Mouse (Mus musculus): ENCODE data around the gene Ccdc27.

Gene Ccdc27

DNA sequence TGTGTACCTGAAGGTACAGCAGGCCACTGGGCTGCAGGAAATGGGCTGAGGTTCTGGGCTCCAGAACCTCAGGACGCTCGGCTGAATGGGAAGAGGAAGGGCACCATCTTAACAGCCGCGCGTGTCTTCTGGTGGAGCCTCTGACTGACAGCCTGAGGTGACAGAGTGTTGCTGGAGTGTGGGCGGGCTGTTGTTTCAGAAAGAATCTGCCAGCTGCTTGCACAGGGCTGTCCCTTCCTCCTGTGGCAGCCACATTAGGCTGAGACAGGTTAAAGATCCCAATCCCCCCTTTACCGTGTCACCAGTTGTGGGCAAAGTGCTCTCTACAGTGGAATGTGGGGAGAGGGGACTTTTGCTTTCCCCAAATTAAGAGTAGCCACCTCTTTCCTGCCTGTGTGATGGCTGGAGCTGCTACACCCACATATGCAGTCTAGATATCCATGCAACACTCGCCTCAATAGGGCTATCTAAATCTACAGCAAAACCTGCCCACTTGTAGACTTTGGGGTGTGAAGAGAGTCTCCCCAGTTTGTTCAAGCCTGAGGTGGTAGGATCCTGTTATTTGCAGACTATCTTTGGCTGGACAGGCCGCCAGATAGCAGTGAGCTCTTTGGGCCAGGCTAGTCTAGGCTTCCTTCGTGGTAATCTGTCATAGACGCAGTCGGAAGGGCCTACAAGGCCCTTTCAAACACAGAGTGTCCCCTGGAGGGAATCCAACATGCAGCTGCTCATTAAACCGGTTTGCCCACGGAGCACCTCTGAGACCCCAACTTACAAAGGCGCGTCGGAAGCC lies 17.6 kb downstream of the Ccdc27 start:
- DNase-seq (ENCODE audit: low spot score), result peak; percentile 40

DNA sequence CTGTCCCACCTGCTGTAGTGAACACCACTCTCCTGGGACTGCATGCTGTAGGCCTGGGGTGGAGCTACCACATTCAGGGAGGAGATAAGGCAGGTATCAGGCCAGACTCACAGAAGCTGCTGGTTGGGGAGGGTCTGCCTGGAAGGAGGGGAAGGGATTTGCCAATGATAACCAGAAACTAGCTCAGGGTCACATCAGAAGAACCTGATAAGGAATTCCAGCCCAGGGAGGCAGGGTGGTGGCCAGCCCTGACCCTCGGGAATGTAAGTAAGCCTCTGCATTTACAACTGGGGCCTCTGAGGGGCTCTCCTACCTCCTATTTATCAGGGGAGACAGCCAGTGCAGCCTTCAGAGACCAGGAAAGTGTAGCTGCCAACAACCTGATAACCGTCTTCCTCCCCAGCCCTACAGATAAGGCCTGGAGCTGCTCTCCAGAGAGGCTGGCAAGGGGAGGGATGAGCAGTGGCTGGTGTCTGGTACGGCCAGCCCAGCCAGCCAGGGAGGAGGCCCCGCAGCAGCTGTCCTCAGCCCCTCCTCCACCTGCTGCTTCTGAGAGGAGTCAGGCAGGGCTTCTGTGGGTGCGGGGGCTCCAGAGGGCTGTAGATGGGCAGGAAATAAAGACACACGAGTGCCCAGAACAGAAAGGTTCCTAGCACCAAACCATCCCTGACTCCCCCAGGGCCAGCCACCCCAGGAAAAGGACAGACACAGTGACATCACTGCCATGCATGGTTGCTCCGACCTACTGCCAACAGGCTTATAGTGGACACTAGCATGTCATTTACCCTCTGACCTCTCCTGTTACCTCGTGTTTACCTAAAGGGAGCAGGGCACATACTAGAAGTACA lies 18.5 kb downstream of the Ccdc27 start:
- peak; percentile 78 for DNase-seq (ENCODE audit: low spot score)

DNA sequence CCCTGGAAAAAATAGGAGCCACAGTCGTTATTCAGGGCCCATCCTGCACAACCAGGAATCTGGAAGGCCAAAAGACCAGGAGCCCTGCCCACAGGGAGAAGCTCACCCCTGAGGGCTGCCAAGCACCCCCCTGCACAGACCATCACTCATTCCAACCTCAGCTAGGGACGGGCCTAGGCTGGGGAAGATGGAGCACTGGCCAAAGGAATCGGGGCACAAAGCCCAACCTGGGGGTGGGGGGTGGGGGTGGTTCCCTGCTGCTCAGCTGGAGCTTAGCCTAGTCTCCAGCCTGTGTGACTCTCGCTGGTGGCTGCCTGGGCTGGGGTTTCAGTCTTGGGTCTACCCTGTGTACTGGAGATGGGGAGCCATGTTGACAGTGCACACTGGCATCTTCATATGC lies 19.6 kb downstream of the Ccdc27 start:
- no peak for DNase-seq (ENCODE audit: low spot score)

DNA sequence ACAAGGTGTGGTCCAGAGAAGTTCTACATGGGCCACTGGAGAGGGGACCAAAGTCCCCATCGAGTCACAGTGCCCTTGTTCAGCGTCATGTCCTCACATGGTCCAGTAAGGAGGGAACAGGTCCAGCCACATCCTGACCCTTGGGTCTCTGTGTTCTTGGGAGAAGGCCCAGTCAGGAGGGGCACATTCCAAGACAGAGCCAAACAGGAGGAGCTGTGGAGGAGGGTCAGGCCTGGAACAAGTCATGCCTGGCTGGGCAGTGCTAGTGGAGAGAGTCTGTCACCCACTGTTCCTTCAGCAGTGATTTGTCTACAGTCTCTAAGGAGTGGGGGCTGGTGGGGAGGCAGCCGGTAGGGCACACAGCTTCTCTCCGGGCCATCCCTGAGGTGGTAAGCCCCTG lies 20.1 kb downstream of the Ccdc27 start:
- peak; percentile 88 for DNase-seq (ENCODE audit: low spot score)

DNA sequence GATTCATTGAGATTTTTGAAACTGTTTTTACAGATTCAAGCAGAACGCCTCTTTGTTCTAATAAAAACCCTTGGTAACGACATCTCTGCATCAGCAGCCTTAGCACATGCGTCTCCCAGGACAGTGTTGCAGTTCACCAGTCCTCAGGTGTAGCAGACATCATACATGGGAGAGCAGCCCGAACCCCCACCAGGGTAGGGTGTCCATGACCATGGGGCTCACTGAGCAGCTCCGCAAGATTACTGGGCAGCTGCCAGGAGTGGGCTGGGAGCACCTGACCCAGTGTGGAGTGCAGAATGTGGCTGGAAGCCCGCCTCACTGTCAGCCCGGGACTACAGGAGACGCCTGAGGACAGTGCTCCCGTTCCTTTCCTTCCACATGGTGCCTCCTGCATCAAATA lies 21.0 kb downstream of the Ccdc27 start:
- DNase-seq (ENCODE audit: low spot score), result peak; percentile 60

DNA sequence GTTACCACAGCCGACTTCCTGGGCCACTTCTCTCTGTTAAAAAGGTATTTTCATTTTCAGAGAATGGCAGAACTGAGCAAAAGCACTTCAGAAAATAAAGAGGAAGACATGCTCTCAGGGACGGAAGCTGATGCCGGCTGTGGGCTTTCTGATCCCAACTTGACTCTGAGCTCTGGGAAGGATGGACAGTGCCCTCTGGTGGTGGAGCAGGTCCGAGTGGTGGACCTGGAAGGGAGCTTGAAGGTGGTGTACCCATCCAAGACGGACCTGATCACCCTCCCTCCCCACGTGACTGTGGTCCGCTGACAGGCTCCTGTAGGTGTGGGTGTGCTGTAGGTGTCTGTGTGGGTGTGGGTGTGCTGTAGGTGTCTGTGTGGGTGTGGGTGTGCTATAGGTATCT lies 22.9 kb downstream of the Ccdc27 start:
- DNase-seq (ENCODE audit: low spot score), result no peak

DNA sequence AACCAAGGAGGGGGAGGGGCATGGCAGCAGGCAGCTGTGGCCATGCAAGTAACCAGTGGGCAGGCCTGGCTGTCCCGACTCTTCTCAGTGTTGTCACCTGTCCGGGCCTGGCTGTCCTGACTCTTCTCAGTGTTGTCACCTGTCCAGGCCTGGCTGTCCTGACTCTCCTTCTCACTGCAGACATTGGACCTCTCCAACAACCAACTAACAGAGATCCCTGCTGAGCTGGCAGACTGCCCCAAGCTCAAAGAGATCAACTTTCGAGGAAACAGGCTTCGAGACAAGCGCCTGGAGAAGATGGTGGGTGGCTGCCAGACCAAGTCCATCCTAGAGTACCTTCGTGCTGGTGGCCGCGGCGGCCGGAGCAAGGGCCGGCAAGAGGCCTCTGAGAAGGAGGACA lies 27.0 kb downstream of the Ccdc27 start:
- no peak for DNase-seq (ENCODE audit: low spot score)

DNA sequence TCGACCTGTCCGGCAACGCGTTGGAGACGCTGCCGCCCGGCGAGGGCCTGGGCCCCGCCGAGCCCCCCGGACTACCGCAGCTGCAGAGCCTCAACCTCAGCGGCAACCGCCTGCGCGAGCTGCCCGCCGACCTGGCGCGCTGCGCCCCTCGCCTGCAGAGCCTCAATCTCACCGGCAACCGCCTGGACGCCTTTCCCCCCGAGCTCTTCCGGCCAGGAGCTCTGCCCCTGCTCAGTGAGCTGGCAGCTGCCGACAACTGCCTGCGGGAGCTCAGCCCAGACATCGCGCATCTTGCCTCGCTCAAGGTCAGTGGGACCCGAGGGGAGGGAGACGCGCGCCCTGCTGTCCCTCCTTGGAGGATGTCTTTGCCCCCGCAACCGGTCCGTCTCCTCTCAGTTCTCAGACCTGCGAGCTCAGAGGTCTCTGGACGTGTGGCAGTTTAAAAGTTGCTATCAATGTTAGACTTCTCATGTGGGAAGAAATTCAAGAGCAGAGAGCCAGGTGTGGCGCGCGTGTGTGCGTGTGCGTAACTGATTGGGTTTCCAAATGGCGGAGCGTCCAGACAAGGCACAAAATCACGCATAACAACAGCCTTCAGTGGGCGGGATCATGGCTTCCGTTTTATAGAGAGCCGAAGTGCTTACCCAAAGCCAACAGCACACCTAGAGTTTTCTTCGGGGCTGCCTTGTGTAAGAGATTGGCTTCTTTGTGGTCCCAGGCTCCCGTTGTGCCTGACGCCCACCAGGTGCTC lies 30.2 kb downstream of the Ccdc27 start:
- peak; percentile 43 for DNase-seq (ENCODE audit: low spot score)

DNA sequence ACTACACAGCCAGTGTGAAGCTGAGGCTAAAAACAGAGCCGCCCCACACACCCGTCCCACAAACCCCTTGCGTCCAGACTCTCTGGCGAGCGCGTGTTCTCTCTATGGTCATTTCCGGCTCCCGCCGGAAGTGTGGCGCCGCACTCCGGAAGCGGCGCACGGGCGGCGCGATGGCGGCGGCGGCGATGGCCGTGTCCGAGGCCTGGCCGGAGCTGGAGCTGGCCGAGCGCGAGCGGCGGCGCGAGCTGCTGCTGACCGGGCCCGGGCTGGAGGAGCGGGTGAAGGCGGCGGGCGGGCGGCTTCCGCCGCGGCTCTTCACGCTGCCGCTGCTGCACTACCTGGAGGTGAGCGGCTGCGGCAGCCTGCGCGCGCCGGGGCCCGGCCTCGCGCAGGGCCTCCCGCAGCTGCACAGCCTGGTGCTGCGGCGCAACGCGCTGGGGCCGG lies 30.8 kb downstream of the Ccdc27 start, which contains the start of gene Lrrc47:
Gene Lrrc47, plus strand, starts transcription at position 86 of the 444 bp plus-strand sequence.
- peak; percentile 89 for DNase-seq (ENCODE audit: low spot score)

DNA sequence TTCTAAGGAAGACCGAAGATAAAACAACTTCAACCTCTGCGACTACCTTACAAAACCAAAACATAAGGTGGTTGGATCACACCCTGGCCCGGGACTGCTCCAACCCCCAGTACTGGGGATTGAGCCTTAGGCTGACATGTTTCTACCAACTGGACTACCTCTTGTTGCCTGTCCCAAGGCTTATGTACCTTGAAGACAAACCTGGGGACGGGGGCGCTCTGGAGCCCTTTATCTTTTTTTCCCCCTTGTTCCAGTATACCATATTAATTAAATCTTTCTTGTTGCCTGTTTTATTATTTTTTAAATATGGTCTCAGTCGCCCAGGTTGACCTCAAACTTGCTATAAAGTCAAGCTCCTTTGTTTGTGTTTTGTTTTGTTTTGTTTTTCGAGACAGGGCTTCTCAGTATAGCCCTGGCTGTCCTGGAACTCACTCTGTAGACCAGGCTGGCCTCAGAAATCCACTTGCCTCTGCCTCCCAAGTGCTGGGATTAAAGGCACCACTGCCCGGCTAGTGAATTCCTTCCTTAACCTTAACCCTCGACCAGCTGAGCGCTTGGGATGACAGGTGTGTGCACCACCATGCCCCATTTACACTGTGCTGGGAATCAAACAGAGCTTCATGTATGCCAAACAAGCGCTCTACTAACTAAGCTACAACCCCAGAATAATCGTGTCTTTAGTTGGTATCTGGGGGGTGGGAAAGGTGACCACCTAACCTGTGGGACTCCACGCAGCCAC lies 31.4 kb downstream of the Ccdc27 start:
- DNase-seq (ENCODE audit: low spot score), result no peak

DNA sequence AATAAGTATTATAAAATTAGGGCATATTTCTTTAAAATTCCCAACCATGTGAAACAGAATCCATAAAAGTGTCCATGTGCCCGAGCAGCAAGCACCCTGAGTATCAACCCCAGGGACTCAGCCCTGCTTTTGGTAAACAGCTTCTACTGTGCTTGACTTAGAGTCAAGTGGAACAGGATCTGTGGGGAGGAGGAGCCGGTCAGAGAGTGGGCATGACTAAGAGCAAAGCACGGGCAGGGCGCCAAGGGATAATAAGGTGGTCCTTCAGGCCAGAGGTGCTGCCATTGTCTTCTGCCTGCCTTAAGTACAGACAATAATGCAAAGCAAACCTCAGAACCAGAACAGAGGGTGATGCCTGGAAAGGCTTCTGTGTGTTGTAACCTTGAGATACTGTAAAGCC lies 34.7 kb downstream of the Ccdc27 start:
- no peak for DNase-seq (ENCODE audit: low spot score)

DNA sequence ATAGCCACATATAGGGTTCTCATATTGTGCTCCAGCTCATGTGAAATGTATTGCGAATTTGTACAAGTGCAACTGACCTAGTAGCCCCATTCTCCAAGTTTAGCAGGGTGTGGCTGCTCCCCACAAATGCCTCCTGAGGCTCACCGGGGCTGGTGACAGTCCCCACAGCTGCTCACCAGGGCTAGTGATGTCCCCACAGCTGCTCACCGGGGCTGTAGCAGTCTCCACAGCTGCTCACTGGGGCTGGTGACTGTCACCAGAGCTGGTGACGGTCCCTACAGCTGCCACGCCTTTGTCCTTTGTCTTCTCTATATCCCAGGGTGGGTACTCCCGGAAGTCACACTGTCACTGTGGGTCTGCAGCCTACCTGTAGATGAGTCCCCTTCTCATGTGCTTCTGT lies 36.2 kb downstream of the Ccdc27 start:
- DNase-seq (ENCODE audit: low spot score), result no peak

DNA sequence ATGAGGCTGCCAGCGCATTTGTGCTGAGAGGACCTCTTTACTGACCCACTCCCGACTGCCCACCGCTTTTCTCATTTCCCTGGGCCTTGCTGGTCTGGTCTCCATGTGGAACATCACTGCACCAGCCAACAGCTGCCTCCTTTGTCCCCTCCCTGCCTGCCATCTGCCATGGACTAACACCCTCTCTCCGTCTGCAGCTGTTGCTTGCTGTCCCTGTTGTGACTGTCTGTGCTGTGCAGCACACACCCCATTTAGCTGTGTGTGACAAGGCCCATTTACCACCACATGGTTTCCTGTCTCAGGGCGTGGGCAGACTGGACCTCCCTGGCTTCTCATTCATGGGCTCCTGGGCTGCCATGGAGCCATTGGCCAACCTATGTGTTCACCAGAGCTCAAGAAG lies 37.0 kb downstream of the Ccdc27 start:
- no peak for DNase-seq (ENCODE audit: low spot score)

DNA sequence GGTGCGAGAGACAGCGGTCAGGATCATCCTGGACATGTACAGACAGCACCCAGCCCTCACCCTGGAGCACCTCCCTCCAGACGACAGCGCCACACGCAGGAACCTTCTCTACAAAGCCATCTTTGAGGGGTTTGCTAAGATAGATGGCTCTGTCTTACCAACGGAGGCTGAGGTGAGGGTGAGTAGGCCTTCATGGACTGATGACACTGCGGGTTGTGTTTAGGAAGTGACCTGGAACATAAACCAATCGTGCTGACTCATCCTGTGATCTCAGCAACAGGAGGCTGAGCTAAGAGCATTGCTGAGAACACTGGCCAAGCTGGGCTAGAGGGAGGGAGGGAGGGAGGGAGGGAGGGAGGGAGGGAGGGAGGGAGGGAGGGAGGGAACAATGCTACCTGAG lies 49.0 kb downstream of the Ccdc27 start:
- DNase-seq (ENCODE audit: low spot score), result no peak

DNA sequence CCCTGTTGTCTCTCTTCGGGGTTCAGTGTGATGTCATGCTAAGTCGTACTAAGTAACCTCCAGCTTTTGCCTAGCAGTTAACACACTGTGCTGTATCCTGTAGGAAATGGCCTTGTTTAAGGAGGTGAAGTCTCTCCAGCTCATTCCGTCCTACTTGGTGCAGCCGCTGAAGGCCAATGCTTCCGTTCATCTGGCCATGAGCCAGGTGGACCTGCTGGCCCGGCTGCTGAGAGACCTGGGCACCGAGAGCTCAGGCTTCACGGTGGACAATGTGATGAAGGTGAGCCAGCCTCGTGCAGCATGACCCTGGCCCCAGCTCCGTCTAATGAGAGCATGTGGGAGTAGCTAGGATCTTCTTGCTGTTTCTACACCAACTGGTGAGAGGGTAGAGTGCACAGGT lies 49.8 kb downstream of the Ccdc27 start:
- no peak for DNase-seq (ENCODE audit: low spot score)

DNA sequence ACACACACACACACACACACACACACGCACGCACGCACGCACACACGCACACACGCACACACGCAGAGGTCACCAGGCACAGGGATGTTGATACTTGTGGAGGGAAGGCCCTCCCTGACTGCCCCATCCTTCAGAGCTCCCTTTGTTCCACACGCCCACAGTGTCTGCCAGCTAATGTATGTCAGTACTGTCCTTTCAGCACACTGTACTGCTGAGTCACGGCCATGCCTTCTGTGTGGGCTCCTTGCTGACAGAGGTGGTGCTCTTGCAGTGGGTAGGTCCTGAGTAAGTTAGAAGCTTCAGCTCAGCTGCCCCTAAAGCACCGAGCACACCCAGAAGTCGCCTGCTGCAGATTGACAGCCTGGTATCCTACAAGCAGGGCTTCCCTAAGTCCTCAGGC lies 62.0 kb downstream of the Ccdc27 start:
- no peak for DNase-seq (ENCODE audit: low spot score)

DNA sequence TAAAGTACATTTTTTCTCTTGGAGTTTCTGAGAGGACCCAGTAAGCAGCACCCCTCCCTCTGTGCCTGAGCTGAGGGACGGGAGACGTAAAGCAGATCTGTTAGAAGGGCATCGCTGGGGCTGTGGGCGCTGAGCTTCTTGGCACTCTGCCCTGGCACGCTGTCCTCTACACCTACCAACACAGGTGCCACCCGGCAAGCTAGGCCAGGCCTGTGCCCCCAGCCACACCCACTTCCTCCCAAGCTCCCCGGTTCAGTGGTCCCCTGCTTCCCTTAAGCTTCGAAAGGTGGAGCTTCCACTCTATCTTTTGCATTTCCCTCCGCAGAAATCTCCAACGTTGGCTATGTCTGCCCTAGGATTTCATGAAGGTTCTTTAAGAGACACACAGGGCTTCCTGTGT lies 63.2 kb downstream of the Ccdc27 start:
- DNase-seq (ENCODE audit: low spot score), result no peak
